Mouse (Mus musculus) gastrocnemius, postnatal 14 days (tissue): Measurements from ENCODE around the gene Adam4. TPM values are rescaled to one million over a fixed set of nuclear protein-coding genes. Genes with fewer than 3 reads are reported as not detected.
"Not testable (repeated sequence)": the region's sequence is repeated elsewhere in the genome, so short reads cannot be mapped to it uniquely, and the experiment has no call there.

Source experiments
- DNase-seq: peaks from one replicate; pipeline ENCODE4 v3.0.0; 2021; ENCODE audit warnings: mixed read lengths
- intact Hi-C: fragments of 180-260 bp; cut with DNase I; formaldehyde crosslinking; loops from one replicate; pipeline ENCODE4 v1.15.1; 2025; ENCODE audit warnings: low total_unique reads
- long read RNA-seq, 2 experiments: library from polyadenylated mRNA; stranded (forward); transcript quantifications; one replicate each; pipeline ENCODE4 v2.0.0; 2021
- total RNA-seq, 2 experiments: library from RNA; stranded (reverse); gene quantifications; 2 replicates each; pipeline ENCODE4 v1.2.3; 2021

The Adam4 gene
- 1 to 10 TPM in 1 of 2 experiments, under 1 TPM in 1; 0.51 to 1.0 TPM for total RNA-seq
- long read RNA-seq, experiment 1, result 0 reads
- long read RNA-seq, experiment 2, result 0 reads

- no peak for DNase-seq
- intact Hi-C loops, result no loop called here
Observed at GRCm38 (mm10) chr12:81421846-81422245, at the start of gene Adam4. Gene Adam4 (minus strand): TSS chr12:81421946.

GRCm38 (mm10) chr12:81459051-81459450 is 37.3 kb upstream of the Adam4 start:
- DNase-seq, result not testable (repeated sequence)

GRCm38 (mm10) chr12:81438985-81439384 is 17.2 kb upstream of the Adam4 start:
- intact Hi-C loops, DNase-seq: not testable (repeated sequence)

More at GRCm38 (mm10) chr12:81459051-81459450, 37.3 kb upstream of the Adam4 start:
- intact Hi-C loops, result not testable (repeated sequence)

GRCm38 (mm10) chr12:81434778-81435177 is 13.0 kb upstream of the Adam4 start:
- DNase-seq, intact Hi-C loops: not testable (repeated sequence)

GRCm38 (mm10) chr12:81413211-81413610 is 8.5 kb downstream of the Adam4 start:
- intact Hi-C loops, result no loop called here

GRCm38 (mm10) chr12:81408966-81409365 is 12.8 kb downstream of the Adam4 start:
- intact Hi-C loops, result no loop called here

More at GRCm38 (mm10) chr12:81413211-81413610, 8.5 kb downstream of the Adam4 start:
- no peak for DNase-seq

GRCm38 (mm10) chr12:81402187-81402586 is 19.6 kb downstream of the Adam4 start:
- intact Hi-C loops, result loop anchor here (5.0 kb wide), 1 partner anchor 420 kb away; no protein-coding TSS in a partner anchor
- peak; percentile 32 for DNase-seq

More at GRCm38 (mm10) chr12:81408966-81409365, 12.8 kb downstream of the Adam4 start:
- no peak for DNase-seq

GRCm38 (mm10) chr12:81379364-81379763 is 42.4 kb downstream of the Adam4 start, which contains the start of gene Gm4787:
Gene Gm4787 (minus strand): TSS chr12:81379464.
- intact Hi-C loops, DNase-seq: not testable (repeated sequence)

Other genes with a start within 250 kb of the Adam4 start
- 10 to 100 TPM; 29.8 to 31.7 TPM for gene Slc8a3, start 88.8 kb downstream of the Adam4 start, total RNA-seq
- under 1 TPM; 0.59 to 0.95 TPM for gene Gm4787, start 42.5 kb downstream of the Adam4 start, total RNA-seq
- gene Cox16, start 63.2 kb upstream of the Adam4 start, total RNA-seq, result 10 to 100 TPM; 79.1 to 82.2 TPM
- 10 to 100 TPM; 32.6 to 33.6 TPM for gene Gm20498, start 111.0 kb upstream of the Adam4 start, total RNA-seq
- 10 to 100 TPM; 26.1 to 26.2 TPM for gene Synj2bp, start 111.0 kb upstream of the Adam4 start, total RNA-seq
- not detected for gene Adam21, start 146.5 kb upstream of the Adam4 start, total RNA-seq
- 10 to 100 TPM; 12.8 TPM for gene Med6, start 173.1 kb upstream of the Adam4 start, total RNA-seq
- 10 to 100 TPM; 11.5 to 21.3 TPM for gene Ttc9, start 209.3 kb upstream of the Adam4 start, total RNA-seq